Mouse (Mus musculus): Measurements from ENCODE around the gene Avl9.

Gene Avl9

GRCm38 (mm10) chr6:56794834-56795233 is 80.1 kb downstream of the Avl9 start:
- no peak for DNase-seq (ENCODE audit: low spot score in 2 of 2)

GRCm38 (mm10) chr6:56796232-56796631 is 81.5 kb downstream of the Avl9 start:
- DNase-seq (ENCODE audit: low spot score in 2 of 2), result no peak

- DNase-seq (ENCODE audit: low spot score in 2 of 2), result no peak
These were observed 82.0 kb downstream of the Avl9 start for GRCm38 (mm10) chr6:56796668-56797141.

GRCm38 (mm10) chr6:56797311-56798151 is 82.8 kb downstream of the Avl9 start, which contains the start of gene Kbtbd2:
Gene Kbtbd2 (minus strand): TSS chr6:56797813.
- peak; percentile 81 to 93 for DNase-seq (ENCODE audit: low spot score in 2 of 2)

- no peak for DNase-seq (ENCODE audit: low spot score in 2 of 2)
These were observed 83.4 kb downstream of the Avl9 start for GRCm38 (mm10) chr6:56798152-56798465.

GRCm38 (mm10) chr6:56805026-56805425 is 90.3 kb downstream of the Avl9 start:
- no peak for DNase-seq (ENCODE audit: low spot score in 2 of 2)

- no peak for DNase-seq (ENCODE audit: low spot score in 2 of 2)
These were observed 91.5 kb downstream of the Avl9 start for GRCm38 (mm10) chr6:56806195-56806594.

- DNase-seq (ENCODE audit: low spot score in 2 of 2), result peak in 1 of 2 experiments; percentile 24
These were observed 94.0 kb downstream of the Avl9 start for GRCm38 (mm10) chr6:56808656-56809055.

Measured in cerebellum, postnatal 4 days (tissue).